Mouse (Mus musculus): ENCODE measurements at regions not wholly inside any gene's neighbourhood (a gene's known extent, or its start where the extent isn't known, plus 50 kb on each side); places are given as distances from the start of the nearest gene placed in this dataset.
A peak's percentile ranks its signal among the peaks of the same experiment; 100 is the strongest.
"Not testable (repeated sequence)": the region's sequence is repeated elsewhere in the genome, so short reads cannot be mapped to it uniquely, and the experiment has no call there.

DNA sequence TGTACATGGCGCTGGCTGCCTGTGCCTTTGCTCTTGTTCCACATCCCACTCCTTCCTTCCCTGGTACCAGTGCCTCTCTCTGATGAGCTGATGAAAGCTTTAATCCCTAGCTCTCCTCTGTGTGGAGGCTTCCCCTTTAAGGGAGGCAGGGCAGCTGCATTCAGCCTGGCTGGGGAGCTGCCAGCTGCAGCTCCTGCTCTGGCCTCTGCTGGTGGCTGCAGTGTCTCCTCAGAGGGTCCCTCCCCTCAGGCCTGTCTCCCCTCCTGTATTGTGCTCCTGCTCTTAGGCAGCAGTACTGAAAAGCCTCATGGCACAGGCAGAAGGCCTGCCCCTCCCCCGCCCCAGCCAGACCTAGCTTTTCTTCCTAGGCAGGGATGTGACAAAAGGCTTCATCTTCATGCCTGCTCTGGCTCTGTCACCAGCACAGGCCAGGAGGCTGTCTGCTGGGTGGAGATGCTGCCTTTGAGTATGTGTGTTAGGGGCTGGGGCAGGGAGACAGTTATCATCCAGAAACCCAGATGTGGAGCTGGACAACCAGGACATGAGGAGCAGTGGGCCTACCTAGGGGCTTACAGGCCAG is 97.7 kb upstream of the Zcchc13 start:
- not testable (repeated sequence) for DNase-seq (ENCODE audit: low read depth, low spot score)

DNA sequence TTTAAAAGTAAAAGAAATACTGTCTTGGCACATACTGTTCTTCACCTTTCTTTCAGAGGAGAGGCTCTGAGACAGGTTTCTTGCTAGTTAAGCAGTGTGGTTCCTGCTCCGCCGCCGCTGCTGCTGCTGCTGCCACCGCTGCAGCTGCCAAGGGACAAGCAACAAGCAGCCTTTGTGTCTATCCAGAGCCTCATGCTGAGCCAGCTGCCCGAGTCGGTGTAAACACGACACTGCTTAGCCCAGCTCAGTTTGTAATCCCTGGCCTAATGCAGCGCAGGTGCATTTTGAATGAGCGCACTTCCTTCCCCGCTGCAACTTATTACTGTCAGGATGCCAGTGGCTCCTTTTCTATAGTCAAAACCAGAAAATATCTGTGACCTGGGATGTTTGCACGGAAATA is 97.1 kb upstream of the Zcchc13 start:
- no peak for DNase-seq (ENCODE audit: low read depth, low spot score)

DNA sequence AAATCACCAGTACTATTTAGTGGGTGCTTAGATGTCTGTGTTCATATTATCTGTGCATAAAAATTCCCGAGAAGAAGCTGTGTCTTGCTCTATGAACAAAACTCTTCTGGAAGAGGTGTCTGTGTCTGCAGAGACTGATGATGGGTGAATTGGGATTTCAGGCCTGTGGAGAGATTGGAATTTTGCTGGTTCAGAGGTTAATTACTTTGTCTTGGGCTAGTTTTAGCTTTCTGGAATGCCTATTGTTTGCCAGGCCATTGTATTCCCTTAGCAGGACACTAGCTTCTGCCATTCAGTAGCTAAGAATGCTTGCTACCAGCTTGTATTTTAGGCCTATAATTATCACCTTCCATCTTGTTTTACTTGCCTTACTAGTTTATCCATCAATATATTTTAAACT is 96.6 kb upstream of the Zcchc13 start:
- DNase-seq (ENCODE audit: low read depth, low spot score) = no peak

DNA sequence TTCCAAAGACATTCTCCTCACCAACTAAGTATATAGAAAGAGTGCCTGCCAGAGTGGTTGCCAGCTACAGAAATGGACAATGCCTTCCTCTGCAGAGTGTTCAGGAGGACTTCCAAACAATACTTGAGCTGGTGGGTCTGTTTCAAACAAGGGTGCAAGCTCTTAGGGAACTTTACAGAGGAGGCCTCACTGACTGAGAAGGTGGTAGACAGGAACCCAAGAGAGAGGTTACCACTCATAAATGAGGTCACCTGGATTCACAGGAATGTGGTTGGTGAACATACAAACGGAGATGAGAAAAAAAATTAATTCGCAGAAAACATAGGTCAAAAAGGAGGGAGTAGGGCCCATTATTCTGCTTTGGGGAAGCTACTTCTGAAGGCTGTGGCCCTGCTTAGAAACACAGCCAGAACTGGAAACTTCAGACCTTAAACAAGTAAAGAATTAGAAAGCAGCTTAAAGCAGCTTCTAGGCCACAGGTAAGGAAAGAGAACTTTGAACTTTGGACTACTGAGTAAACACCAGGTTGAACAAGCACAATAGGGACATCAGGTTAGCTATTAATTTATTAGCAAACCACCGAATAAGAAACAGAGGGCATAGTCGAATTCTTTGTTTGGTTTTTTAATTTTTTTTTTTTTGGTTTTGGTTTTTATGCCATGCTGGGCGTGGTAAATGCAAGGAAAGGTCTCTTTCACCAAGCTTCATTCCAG is 83.7 kb upstream of the Zcchc13 start:
- DNase-seq (ENCODE audit: low read depth, low spot score) = no peak

DNA sequence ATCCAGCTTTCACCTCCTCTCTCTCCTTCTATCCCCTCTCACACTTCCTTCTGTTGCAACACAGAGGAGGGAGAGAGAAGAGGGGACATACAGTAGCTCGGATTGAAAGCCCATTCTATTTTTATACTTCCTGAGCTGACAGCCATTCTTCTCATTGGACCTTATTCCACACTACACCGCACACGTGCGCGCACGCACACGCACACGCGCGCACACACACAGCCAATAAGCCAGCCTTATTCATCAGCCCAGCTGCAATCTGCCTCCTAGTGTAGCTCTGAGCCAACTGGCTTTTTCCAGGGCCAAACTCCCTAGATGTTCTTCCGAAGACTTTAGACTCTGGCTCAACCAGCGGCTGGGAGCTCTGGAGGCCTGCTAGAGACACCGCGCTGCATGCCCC is 79.1 kb upstream of the Zcchc13 start:
- DNase-seq (ENCODE audit: low read depth, low spot score) = no peak

DNA sequence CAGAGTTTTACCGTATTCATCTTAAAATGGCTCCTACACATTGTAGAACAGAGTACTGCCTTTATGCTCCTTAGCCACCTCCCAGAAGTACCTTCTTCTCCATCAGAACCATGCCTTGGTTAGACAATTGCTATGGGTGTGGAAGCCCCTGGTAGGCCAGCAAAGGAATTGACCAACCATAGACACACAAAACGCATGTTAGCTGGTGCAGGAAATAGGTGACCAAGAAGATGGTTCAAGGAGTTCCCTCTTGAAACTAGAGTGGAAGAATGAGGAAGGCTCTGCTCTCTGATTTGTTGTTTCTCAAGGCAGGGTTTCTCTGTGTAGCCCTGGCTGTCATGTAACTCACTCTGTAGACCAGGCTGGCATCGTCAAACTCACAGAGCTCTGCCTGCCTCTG is 77.2 kb upstream of the Zcchc13 start:
- no peak for DNase-seq (ENCODE audit: low read depth, low spot score)

DNA sequence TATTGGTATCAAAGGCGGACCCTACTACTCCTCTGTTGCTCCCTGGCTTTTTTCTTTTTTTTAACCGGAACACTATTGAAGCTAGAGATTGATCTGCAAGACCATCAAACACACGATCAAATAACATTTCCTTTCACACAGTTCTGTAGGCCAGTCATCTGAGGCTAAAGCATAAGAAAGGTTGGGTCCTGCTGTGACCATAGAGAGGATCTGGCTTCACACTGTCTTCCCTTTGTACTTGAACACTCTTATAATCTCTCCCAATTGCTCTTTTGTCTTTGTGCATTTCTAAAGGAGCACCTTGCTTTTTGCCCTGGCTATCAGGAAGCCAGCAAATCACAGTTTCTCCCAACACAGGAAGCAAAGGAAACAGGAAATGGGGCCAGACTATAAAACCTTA is 76.8 kb upstream of the Zcchc13 start:
- DNase-seq (ENCODE audit: low read depth, low spot score) = peak; percentile 54

DNA sequence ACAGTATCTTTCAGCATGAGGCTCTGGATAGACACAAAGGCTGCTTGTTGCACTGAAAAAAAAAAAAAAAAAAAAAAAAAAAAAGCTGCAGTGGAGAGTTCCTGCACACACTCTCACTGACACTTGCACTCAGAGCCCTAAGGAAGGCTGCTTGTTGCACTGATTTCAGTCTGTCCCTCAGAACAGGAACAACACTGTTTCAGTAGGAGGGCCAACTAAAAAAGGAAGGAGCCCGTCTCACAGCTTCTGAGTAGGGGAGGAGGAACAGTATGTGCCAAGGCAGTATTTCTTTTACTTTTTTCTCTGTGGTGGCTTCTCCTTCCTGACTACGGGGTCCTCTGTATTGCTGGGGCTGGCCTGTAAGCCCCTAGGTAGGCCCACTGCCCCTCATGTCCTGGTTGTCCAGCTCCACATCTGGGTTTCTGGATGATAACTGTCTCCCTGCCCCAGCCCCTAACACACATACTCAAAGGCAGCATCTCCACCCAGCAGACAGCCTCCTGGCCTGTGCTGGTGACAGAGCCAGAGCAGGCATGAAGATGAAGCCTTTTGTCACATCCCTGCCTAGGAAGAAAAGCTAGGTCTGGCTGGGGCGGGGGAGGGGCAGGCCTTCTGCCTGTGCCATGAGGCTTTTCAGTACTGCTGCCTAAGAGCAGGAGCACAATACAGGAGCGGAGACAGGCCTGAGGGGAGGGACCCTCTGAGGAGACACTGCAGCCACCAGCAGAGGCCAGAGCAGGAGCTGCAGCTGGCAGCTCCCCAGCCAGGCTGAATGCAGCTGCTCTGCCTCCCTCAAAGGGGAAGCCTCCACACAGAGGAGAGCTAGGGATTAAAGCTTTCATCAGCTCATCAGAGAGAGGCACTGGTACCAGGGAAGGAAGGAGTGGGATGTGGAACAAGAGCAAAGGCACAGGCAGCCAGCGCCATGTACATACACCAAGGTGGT is 75.1 kb upstream of the Zcchc13 start:
- not testable (repeated sequence) for DNase-seq (ENCODE audit: low read depth, low spot score)

DNA sequence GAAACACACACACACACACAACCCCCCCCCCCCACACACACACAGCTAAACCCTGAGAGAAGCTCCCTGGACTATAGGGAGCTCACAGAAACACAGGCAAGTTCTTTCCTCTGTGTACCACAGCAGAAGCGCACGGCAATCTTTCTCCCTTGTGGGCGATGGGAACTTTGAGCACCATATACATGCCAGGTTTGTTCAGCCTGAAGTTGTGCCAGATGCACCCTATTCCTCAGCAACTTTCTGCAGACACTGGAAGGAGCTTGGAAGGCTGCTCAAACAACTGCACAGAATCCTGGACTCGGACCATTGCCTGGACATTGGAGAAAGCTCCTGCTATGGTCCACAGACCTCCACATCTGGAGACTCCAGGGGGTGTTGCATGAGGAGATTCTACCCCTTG is 74.3 kb upstream of the Zcchc13 start:
- no peak for DNase-seq (ENCODE audit: low read depth, low spot score)

DNA sequence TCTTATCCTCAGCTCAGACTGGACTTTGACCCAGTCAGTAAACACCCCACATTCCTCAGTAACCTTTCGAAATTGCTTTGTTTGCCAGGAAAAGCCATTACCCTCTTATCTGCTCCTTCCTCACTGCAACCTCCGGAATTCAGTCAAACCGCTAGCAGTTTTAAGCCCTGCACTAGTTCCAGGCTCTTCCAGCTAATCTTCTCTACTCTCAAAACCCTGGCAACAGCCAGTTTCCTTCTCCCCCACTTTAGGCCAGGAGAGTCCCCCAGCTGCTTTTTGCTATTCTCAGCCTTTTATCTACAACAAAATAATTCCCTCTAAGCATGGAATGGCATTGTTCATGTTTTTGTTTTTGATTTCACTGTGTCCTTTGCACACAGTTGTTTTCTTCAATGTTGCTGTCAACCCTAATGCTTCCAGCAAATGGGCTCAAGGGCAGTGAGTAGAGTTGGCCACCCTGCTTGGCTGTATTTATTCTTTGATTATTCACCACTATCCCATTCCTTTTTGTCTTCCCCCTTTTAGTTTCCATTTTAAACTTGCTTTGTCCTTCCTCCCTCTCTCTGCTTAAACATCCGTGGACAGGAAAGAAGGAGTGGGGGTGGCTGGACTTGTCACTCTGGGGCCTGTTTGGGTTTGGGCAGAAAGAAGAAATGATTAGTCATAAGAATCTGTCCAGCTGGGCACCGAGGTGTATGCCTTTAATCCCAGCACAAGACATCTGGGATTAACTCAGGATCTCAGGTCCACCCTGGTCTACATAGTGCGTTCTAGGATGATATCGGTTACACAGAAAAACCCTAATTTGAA is 73.5 kb upstream of the Zcchc13 start:
- no peak for DNase-seq (ENCODE audit: low read depth, low spot score)

DNA sequence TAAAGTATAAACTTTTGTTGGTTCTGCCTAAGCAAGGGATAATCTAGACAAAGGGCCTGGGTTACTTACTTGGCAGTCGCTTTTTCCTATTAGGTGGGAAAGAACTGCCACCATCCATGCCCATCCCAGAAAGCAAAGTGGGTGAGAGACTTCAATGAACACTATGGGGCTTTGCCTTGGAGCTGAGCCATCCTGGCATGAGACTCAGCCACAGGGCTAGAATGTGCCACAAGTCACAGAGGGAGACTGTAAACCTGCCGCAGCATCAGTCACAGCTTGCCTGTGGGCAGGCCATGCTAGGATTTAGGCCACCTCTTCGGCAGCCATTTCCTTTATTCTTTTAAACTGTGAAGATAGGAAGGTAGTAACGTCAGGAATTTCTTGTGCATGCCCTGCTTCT is 72.9 kb upstream of the Zcchc13 start:
- DNase-seq (ENCODE audit: low read depth, low spot score) = no peak

DNA sequence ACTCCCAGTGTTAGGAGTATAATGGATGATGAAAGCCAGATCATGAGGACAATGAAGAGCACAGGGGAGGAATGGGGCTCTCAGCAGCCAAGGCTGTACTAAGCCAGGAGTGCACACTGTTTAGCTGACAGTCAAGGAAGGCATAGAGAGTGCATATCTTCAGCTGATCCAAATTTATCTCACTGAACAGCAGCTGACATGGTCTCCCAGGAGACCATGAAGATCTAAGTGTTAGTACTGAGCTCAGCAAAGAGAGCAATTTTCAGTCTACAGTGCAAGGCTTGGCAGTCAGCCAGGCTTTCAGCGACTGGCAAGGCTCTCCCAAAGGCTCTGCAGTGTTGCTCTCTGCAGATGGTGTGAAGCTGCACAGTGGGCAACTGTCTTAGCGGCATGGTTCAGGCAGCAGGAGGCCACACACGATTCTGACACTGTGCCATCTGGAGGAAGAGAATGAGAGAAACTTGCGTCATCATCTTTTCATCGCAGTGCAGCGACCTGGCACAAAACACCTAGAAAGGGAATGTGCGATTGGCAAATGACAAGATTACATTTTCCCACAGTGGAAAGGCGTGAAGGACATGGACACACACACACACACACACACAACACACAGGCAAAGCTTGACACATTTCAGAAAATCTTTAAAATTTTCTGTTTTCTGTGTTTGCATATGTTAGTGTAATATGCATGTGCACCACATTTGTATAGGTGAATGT is 66.7 kb upstream of the Zcchc13 start:
- no peak for DNase-seq (ENCODE audit: low read depth, low spot score)

DNA sequence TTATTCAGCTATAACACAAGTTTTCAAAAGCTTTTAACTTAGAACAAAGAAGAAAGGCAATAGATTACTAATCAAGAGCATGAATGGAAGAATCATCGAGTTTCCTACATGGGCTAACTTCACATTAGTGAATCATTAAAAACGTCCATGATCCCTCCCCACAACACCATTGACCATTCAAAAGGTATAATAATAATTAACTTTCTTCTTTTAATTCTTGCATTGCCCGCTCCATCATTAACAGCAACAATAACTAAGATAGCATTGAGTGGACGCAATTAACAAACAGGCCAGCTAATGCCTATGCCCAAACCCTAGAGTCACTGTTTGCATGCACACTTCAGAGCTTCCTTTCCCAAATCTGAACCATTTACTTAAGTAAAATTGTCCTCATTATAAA is 57.0 kb upstream of the Zcchc13 start:
- no peak for DNase-seq (ENCODE audit: low read depth, low spot score)

DNA sequence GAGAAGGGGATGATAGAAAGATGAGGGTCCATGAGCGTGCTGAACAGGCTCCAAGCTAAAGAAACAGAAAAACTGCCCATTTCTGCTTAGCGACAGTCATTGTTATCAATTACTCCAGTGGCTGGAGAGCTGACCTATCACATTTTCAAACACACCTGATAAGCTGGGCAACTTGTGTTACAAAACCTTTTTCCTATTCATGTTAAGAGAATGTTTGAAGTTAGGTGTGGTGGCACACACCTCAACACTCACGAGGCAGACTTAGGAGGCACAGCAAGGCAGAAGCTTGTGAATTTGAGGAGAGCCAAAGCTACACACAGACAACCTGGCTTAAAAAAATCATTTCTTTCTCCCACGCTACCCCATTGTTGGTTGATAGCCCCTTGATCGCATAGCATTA is 50.9 kb upstream of the Zcchc13 start:
- no peak for DNase-seq (ENCODE audit: low read depth, low spot score)

Measured in ZHBTc4 (cell line).